Mouse (Mus musculus) C2C12 (cell line): Measurements from ENCODE around the gene Gucy2c.

Source experiments
- CTCF ChIP-seq: IDR thresholded peaks from one replicate; pipeline ENCODE4 v1.5.1; 2011; ENCODE audit not compliant: control insufficient read depth, insufficient read depth, insufficient read length
- MAX ChIP-seq: IDR thresholded peaks from one replicate; pipeline ENCODE4 v1.6.1; 2011; ENCODE audit warnings: mild to moderate bottlenecking, control low read depth

- TF ChIP-seq CTCF: no peak
- no peak for TF ChIP-seq MAX
Observed at GRCm38 (mm10) chr6:136654470-136654869, 127.1 kb downstream of the Gucy2c start.
